Mouse (Mus musculus) layer of hippocampus, postnatal 36 days (tissue): ENCODE measurements around the gene Ankrd63. TPM values are rescaled to one million over a fixed set of nuclear protein-coding genes. Genes with fewer than 3 reads are reported as not detected.
"Not testable (repeated sequence)": the region's sequence is repeated elsewhere in the genome, so short reads cannot be mapped to it uniquely, and the experiment has no call there.

Experiments used
- DNase-seq, 2 experiments: peaks; one replicate each; pipeline ENCODE4 v3.0.0; 2022
- total RNA-seq, 2 experiments: library from RNA; stranded (reverse); gene quantifications; 2 replicates each; pipeline ENCODE4 v1.2.3; 2021

Gene Ankrd63
- total RNA-seq, 2 experiments from 2014 or later = 14.6 to 16.9 TPM

DNA sequence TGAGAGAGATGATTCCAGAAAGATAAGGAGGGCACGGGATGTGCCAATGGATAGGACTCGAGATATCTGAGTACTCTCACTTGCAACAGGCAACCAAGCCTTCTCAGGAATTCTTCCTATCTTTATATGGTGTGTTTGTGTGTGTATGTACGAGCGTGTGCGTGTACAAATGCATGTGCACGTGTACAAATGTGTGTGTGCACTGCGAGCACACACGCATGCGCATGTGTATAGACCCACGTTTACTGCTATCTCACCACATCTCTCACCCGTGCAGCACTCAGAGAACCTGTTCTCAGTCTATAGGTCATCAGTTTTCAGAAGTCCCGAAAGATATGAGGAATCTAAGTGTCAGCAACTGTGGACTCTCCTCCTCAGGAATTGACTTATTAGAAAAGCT lies 44.3 kb downstream of the Ankrd63 start:
- no peak for DNase-seq

DNA sequence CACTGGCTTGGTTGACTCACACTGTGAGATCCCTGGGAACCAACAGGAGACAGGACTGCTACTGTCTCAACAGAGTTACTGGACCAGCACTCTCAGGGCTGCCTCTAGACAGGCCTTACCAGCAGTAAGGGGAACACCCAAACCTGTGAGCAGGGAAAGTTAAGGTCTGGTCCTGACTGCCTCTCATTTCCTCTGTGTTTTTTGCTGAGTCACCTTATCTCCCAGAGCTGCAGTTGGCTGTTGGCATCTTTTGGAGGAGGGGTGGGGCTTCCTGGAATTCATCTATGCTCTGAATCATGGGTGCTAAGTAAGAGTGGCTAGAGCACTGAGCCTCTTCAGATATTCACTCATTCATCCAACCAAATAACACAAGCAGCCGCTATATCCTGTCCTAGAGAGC lies 44.7 kb downstream of the Ankrd63 start:
- peak in 1 of 2 experiments; percentile 30 for DNase-seq

DNA sequence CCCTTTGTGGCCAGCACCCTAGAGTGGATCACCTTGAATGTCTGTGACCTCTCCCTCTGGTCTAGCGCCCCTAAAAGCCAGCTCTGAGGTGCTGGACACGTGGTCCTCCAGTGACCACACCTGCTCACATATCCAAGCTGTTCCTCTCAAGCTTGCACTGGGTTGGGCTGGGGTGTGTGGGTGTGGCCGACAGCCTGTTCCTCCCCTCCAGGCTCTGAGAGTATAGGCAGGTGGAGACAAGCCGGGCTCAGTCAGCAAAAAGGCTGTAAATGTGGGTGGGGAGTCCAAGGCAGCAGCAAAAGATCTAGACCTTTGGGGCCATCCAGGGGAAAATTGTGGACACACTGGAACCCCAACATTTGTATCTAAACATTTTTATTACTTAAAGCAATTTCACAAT lies 45.3 kb downstream of the Ankrd63 start:
- DNase-seq = no peak

DNA sequence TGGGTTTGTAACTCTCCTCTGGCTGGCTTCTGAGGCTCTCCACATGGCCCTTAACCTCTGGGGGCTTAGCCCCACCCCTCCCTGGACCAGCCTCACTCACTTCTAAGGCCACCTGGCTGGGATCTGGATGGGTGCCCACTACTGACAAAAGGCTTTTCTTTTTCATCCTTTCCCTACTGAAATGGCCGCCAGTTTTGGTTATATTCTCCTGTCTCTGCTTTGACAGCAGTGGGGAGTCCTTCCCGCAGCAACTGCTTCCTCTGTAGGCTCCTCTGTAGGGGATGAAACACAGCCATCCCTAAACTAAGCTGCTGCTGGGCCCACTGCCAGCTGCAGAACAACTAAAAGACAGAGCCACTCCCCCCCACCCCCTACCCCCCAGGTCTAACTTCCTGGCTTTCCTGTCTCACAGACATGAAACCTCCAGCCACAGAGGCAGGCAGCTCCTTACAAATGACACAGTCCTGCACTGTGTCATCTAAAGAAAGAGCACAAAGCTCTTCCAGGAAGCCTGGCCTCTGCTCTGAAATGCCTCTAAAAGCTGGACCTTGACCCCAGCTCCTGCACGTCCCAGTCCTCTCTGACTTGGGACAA lies 47.0 kb downstream of the Ankrd63 start:
- no peak for DNase-seq

DNA sequence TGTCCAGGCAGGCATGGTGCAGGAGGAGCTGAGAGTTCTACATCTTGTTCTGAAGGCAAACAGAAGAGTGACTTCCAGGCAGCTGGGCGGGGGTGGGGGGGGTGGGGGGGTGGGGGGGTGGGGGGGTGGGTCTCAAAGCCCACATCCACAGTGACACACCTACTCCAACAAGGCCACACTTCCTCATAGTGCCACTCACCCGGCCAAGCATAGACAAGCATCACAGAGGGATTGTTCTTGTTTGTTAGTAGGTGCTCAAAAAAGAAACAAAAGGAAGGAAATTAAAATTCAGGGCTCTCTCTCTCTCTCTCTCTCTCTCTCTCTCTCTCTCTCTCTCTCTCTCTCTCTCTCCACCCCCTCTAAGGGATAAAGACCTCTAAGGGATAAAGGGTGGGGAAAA lies 53.1 kb downstream of the Ankrd63 start:
- DNase-seq = not testable (repeated sequence)

Other genes with a start within 250 kb of the Ankrd63 start
- 100 to 1,000 TPM; 168 to 197 TPM for gene Srp14, start 224.3 kb downstream of the Ankrd63 start, total RNA-seq
- gene Bmf, start 154.3 kb downstream of the Ankrd63 start, total RNA-seq = 1 to 10 TPM; 1.9 to 3.8 TPM
- 1 to 10 TPM; 1.5 to 3.2 TPM for gene Bub1b, start 105.8 kb downstream of the Ankrd63 start, total RNA-seq
- 10 to 100 TPM; 50.0 to 55.4 TPM for gene Pak6, start 40.7 kb downstream of the Ankrd63 start, total RNA-seq
- gene Plcb2, start 24.5 kb upstream of the Ankrd63 start, total RNA-seq = 1 to 10 TPM; 2.3 to 2.5 TPM
- 10 to 100 TPM; 64.8 to 66.9 TPM for gene Inafm2, start 41.8 kb upstream of the Ankrd63 start, total RNA-seq
- 1 to 10 TPM; 6.4 to 6.5 TPM for gene Ccdc9b, start 58.7 kb upstream of the Ankrd63 start, total RNA-seq
- gene Phgr1, start 68.8 kb upstream of the Ankrd63 start, total RNA-seq = not detected
- 100 to 1,000 TPM; 267 to 273 TPM for gene Disp2, start 75.8 kb upstream of the Ankrd63 start, total RNA-seq
- 1 to 10 TPM; 1.5 to 2.2 TPM for gene Knstrn, start 110.0 kb upstream of the Ankrd63 start, total RNA-seq
- gene Ivd, start 158.0 kb upstream of the Ankrd63 start, total RNA-seq = 100 to 1,000 TPM in 1 of 2 experiments, 10 to 100 TPM in 1; 99.8 to 106 TPM
- gene Bahd1, start 196.4 kb upstream of the Ankrd63 start, total RNA-seq = 10 to 100 TPM; 51.3 to 55.6 TPM
- gene Chst14, start 222.5 kb upstream of the Ankrd63 start, total RNA-seq = 1 to 10 TPM; 2.7 to 2.9 TPM